Mouse (Mus musculus) olfactory bulb, adult 2 months (tissue): Measurements from ENCODE around the gene Elovl4. TPM values are rescaled to one million over a fixed set of nuclear protein-coding genes. Genes with fewer than 3 reads are reported as not detected.

Source experiments
- H3K27ac ChIP-seq: fragments of 200-500 bp; 2 replicates; pipeline ENCODE4 v1.5.1; 2012; ENCODE audit warnings: low read depth, low read length; ENCODE audit not compliant: insufficient read depth
- H3K4me1 ChIP-seq: fragments of 200-500 bp; 2 replicates; pipeline ENCODE4 v1.6.1; 2012; ENCODE audit warnings: low read length; ENCODE audit not compliant: control insufficient read depth, insufficient read depth
- H3K4me3 ChIP-seq: fragments of 200-500 bp; 2 replicates; pipeline ENCODE4 v1.5.1; 2012; ENCODE audit warnings: mild to moderate bottlenecking, low read depth, low read length, moderate library complexity; ENCODE audit not compliant: insufficient read depth
- CTCF ChIP-seq: fragments of 200-500 bp; IDR thresholded peaks from 2 replicates; pipeline ENCODE4 v1.5.1; 2012; ENCODE audit warnings: low read depth, mild to moderate bottlenecking, low read length, moderate library complexity; ENCODE audit not compliant: insufficient read depth
- POLR2A ChIP-seq: fragments of 200-500 bp; IDR thresholded peaks from 2 replicates; pipeline ENCODE4 v1.6.1; 2012; ENCODE audit warnings: mild to moderate bottlenecking, low read depth, low read length, moderate library complexity; ENCODE audit not compliant: insufficient read depth
- WGBS: fragments of 180-500 bp; shearing (Covaris S2); methylation state at CpG from one replicate; pipeline ENCODE4 v1.1.7; 2018; 5-methylcytosine and 5-hydroxymethylcytosine counted together
- polyA plus RNA-seq: library from polyadenylated mRNA; stranded (reverse); fragments of >200 nt; gene quantifications from 2 replicates; pipeline ENCODE4 v1.2.4, GENCODE M21; 2012; ENCODE audit warnings: low replicate concordance; ENCODE audit not compliant: missing spikeins, insufficient read depth, insufficient read length

The Elovl4 gene
- polyA plus RNA-seq, 1 experiment, result not detected

DNA sequence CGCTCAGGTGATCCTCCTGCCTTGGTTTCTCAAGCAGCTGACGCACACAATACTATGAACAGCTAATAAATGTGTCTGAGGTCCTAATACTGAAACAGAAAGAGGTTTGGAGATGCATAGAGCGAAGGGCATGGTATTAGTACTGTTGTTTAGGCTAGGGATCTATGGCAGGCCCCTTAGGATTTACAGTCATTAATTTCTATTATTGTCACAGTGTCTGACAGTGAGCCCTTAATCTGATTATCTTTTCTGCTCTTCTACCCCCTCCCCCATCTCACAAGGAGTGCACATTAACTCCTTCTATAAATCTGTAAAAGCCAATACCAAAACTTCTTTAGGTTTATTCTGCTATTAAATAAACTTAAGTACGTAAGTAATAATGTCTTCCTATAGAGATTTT, 44.8 kb downstream of the Elovl4 start:
- H3K4me3 ChIP-seq, result no peak overlapping the region
- H3K4me1 ChIP-seq, result no peaks in the 10 kb centered on the region
- H3K27ac ChIP-seq, result no peak overlapping the region
- TF ChIP-seq POLR2A (no peak), CTCF (no peak)
- 95% methylated on average over 4 of the region's 4 CpGs for WGBS

DNA sequence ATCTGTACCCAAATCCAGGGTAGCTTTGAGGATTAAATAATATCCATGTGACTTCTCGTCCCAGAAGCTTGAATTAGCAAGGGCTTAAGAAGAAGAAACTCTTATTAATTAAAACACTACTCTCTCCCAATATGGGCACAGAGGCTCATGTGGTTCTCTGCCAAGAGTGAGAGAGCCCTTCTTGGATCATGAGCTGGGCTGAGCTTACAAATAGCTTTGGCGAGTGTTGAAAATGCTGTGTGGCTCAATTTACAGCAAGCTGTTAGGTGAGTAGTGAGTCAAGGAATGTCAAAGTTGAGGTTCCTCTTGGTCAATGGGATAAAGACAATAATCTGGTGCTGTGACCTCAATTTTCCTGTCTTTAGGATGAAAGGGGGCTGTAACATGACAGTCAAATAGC, 74.2 kb downstream of the Elovl4 start:
- Histone ChIP-seq H3K4me3 (no peak overlapping the region), H3K4me1 (no peaks in the 10 kb centered on the region), H3K27ac (no peak overlapping the region)
- TF ChIP-seq POLR2A (no peak), CTCF (no peak)
- 73% methylated on average over 2 of the region's 2 CpGs for WGBS

DNA sequence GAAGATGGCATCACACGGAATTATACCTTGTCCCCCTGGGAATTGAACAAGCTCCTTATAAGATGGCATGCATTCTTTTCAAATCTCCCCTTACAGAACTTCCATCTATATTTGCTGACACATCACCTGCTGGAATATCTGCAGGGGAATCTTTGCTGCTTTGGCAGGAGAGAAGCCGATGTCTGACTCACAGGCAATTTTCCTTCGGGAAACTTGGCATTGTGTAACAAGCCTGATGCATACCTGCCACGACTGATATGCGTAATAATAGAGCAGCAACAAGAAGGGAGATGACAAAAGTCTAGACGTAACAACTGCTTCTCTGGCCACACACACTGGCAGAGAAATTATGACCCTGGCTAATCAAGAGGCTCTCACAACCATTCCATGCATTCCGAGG, 75.2 kb downstream of the Elovl4 start:
- no peak overlapping the region for H3K27ac ChIP-seq
- 65% methylated on average over 7 of the region's 7 CpGs for WGBS
- H3K4me3 ChIP-seq, result no peak overlapping the region
- no peaks in the 10 kb centered on the region for H3K4me1 ChIP-seq
- no peak for TF ChIP-seq CTCF
- TF ChIP-seq POLR2A, result no peak

Other genes with a start within 250 kb of the Elovl4 start
- gene Ttk, start 28.4 kb upstream of the Elovl4 start, polyA plus RNA-seq, result not detected in 2 replicates
- gene Bckdhb, start 118.9 kb upstream of the Elovl4 start, polyA plus RNA-seq, result not detected in 2 replicates